ENCODE assay signal across 19 mouse cellular contexts in genomic region chr14:78924755-78925537, GRCm38 (mm10).
A peak's percentile ranks its signal among the peaks of the same experiment; 100 is the strongest.
DNase-seq lines count a peak whose midpoint lies in the region; ATAC-seq and TF ChIP-seq lines count a peak whose summit lies in the region.
"Had no signal": no experiment of that assay in that cellular context is flagged by ENCODE, and none has a peak within 500 bp of the region (broad histone marks: within the 10 kb centered on the region; RNA-seq: fewer than 3 reads in every experiment).

No protein-coding gene starts in this region.

- whole genome bisulfite sequencing in midbrain, postnatal 0 days, result 83% methylated on average over 21 of the region's 21 CpGs
- WGBS in midbrain, embryonic 15.5 days, result 81% methylated on average over 21 of the region's 21 CpGs
- 72% methylated on average over 21 of the region's 21 CpGs for WGBS in hindbrain, postnatal 0 days
- 90% methylated on average over 21 of the region's 21 CpGs for WGBS in kidney, embryonic 14.5 days

- H3K4me1 ChIP-seq in midbrain, postnatal 0 days (ENCODE audit: insufficient read depth, low read length), result no peaks in the 10 kb centered on the region
- H3K4me1 ChIP-seq in midbrain, embryonic 15.5 days, result no peaks in the 10 kb centered on the region
- H3K4me1 ChIP-seq in hindbrain, postnatal 0 days (ENCODE audit: insufficient read depth, low read length), result no peaks in the 10 kb centered on the region
- H3K4me1 ChIP-seq in kidney, embryonic 14.5 days (ENCODE audit: control insufficient read depth, insufficient read depth, low read length), result no peaks in the 10 kb centered on the region
- H3K4me1 ChIP-seq: forebrain, embryonic 13.5 days had no signal

- no peak overlapping the region for H3K4me3 ChIP-seq in midbrain, postnatal 0 days (ENCODE audit: low read depth, low read length)
- no peak overlapping the region for H3K4me3 ChIP-seq in midbrain, embryonic 15.5 days
- no peak overlapping the region for H3K4me3 ChIP-seq in hindbrain, postnatal 0 days (ENCODE audit: low read length)
- no peak overlapping the region for H3K4me3 ChIP-seq in kidney, embryonic 14.5 days (ENCODE audit: low read length)
- H3K4me3 ChIP-seq: forebrain, embryonic 13.5 days; myocyte had no signal

- H3K9ac ChIP-seq in midbrain, postnatal 0 days (replicated peaks; ENCODE audit: low read length, poor library complexity, severe bottlenecking), result no peak overlapping the region
- no peak overlapping the region for H3K9ac ChIP-seq in midbrain, embryonic 15.5 days
- no peak overlapping the region for H3K9ac ChIP-seq in hindbrain, postnatal 0 days (replicated peaks; ENCODE audit: low read length)
- H3K9ac ChIP-seq in kidney, embryonic 14.5 days (ENCODE audit: low read depth, low read length), result no peak overlapping the region
- H3K9ac ChIP-seq: forebrain, embryonic 13.5 days; liver, postnatal 0 days had no signal

- no peak overlapping the region for H3K27ac ChIP-seq in midbrain, postnatal 0 days (ENCODE audit: low read depth, low read length)
- H3K27ac ChIP-seq in midbrain, embryonic 15.5 days, result no peak overlapping the region
- no peak overlapping the region for H3K27ac ChIP-seq in hindbrain, postnatal 0 days
- no peak overlapping the region for H3K27ac ChIP-seq in kidney, embryonic 14.5 days (ENCODE audit: low read depth, low read length)
- H3K27ac ChIP-seq: forebrain, embryonic 13.5 days had no signal

- ATAC-seq in frontal cortex, adult (ENCODE audit: low TSS enrichment), result peak; percentile 96
- ATAC-seq in midbrain, postnatal 0 days (ENCODE audit: low FRiP score), result no peak
- ATAC-seq in midbrain, embryonic 15.5 days (replicated peaks), result no peak
- peak; percentile 59; the same call in 1 of the 2 replicates for ATAC-seq in hindbrain, postnatal 0 days
- no peak for ATAC-seq in kidney, embryonic 14.5 days (ENCODE audit: low FRiP score, low TSS enrichment)
- ATAC-seq: forebrain, embryonic 13.5 days; liver, postnatal 0 days had no signal

- H3K27me3 ChIP-seq in midbrain, postnatal 0 days (ENCODE audit: insufficient read depth, low read length), result no peaks in the 10 kb centered on the region
- no peaks in the 10 kb centered on the region for H3K27me3 ChIP-seq in midbrain, embryonic 15.5 days (replicated peaks)
- H3K27me3 ChIP-seq in hindbrain, postnatal 0 days (ENCODE audit: insufficient read depth, low read length), result no peaks in the 10 kb centered on the region
- H3K27me3 ChIP-seq in kidney, embryonic 14.5 days (ENCODE audit: control insufficient read depth, insufficient read depth, low read length), result no peaks in the 10 kb centered on the region
- H3K27me3 ChIP-seq: CH12.LX; forebrain, embryonic 13.5 days had no signal

- no peaks in the 10 kb centered on the region for H3K9me3 ChIP-seq in midbrain, postnatal 0 days (ENCODE audit: low read length)
- no peaks in the 10 kb centered on the region for H3K9me3 ChIP-seq in midbrain, embryonic 15.5 days
- no peaks in the 10 kb centered on the region for H3K9me3 ChIP-seq in hindbrain, postnatal 0 days (ENCODE audit: low read length)
- H3K9me3 ChIP-seq in kidney, embryonic 14.5 days (ENCODE audit: control insufficient read depth, low read length), result no peaks in the 10 kb centered on the region
- H3K9me3 ChIP-seq: forebrain, embryonic 13.5 days had no signal

- DNase-seq in frontal cortex, postnatal 10 days (ENCODE audit: low spot score in 2 of 2), result no peak
- peak; percentile 40 for DNase-seq in midbrain, postnatal 0 days (ENCODE audit: low spot score)
- DNase-seq in hindbrain, postnatal 0 days (ENCODE audit: low spot score), result peak; percentile 23
- peak; percentile 32 to 53 for DNase-seq in right cerebral cortex, postnatal 10 days (ENCODE audit: low spot score in 2 of 2)
- no peak for DNase-seq in heart, adult 11 months
- DNase-seq: cerebellum, adult 11-12 months; cerebellum, postnatal 25 days; heart, postnatal 14 days; liver; liver, postnatal 0 days; thymus, postnatal 4 days had no signal

- H3K4me2 ChIP-seq in midbrain, postnatal 0 days (ENCODE audit: low read depth, low read length, poor library complexity, severe bottlenecking), result no peak overlapping the region
- no peak overlapping the region for H3K4me2 ChIP-seq in midbrain, embryonic 15.5 days
- H3K4me2 ChIP-seq in hindbrain, postnatal 0 days (ENCODE audit: low read depth, low read length), result no peak overlapping the region
- no peak overlapping the region for H3K4me2 ChIP-seq in kidney, embryonic 14.5 days (replicated peaks; ENCODE audit: low read depth, low read length)
- H3K4me2 ChIP-seq: forebrain, embryonic 13.5 days; heart, embryonic 11.5 days; midbrain, embryonic 11.5 days had no signal

- peaks cover 4% of the 10 kb centered on the region; the same call in 1 of the 2 replicates for H3K36me3 ChIP-seq in midbrain, postnatal 0 days (ENCODE audit: insufficient read depth, low read length)
- H3K36me3 ChIP-seq in midbrain, embryonic 15.5 days (replicated peaks), result no peaks in the 10 kb centered on the region
- no peaks in the 10 kb centered on the region for H3K36me3 ChIP-seq in hindbrain, postnatal 0 days (ENCODE audit: insufficient read depth, low read length)
- H3K36me3 ChIP-seq in kidney, embryonic 14.5 days (ENCODE audit: control insufficient read depth, insufficient read depth, low read length), result no peaks in the 10 kb centered on the region

- no peak for TF ChIP-seq CTCF in midbrain, postnatal 0 days (IDR thresholded peaks at IDR 0.05)
- no peak for TF ChIP-seq CTCF in hindbrain, postnatal 0 days (IDR thresholded peaks at IDR 0.05; ENCODE audit: low read depth)

Comparison
In these comparisons a context has a peak if more than half of its experiments do, and no peak if none do; other contexts are left out.
1. ATAC-seq: peak in frontal cortex, adult (single experiment) and hindbrain, postnatal 0 days (single experiment); none in midbrain, postnatal 0 days (single experiment), midbrain, embryonic 15.5 days (single experiment) and kidney, embryonic 14.5 days (single experiment).
2. DNase-seq: peak in midbrain, postnatal 0 days (single experiment), hindbrain, postnatal 0 days (single experiment) and right cerebral cortex, postnatal 10 days (2 of 2); none in frontal cortex, postnatal 10 days (0 of 2) and heart, adult 11 months (single experiment).